7 mouse cellular contexts compared by ENCODE assay signal in genomic region chr5:136137658-136138274, GRCm38 (mm10). TPM values are rescaled to one million over a fixed set of nuclear protein-coding genes. Genes with fewer than 3 reads are reported as not detected.
DNase-seq lines count a peak whose midpoint lies in the region; ATAC-seq and TF ChIP-seq lines count a peak whose summit lies in the region.

No protein-coding gene starts in this region.

- peak; percentile 72 for TF ChIP-seq CTCF in hindbrain, postnatal 0 days (IDR thresholded peaks at IDR 0.05; ENCODE audit: low read depth)

- ATAC-seq in hindbrain, postnatal 0 days: no peak
- ATAC-seq in megakaryocyte-erythroid progenitor cell, adult 5-6 weeks (replicated peaks; ENCODE audit: low FRiP score, low TSS enrichment, poor library complexity, severe bottlenecking): 0 out of 2 replicates have a peak, but pooled peaks have one; percentile 31

- H3K4me3 ChIP-seq in hindbrain, postnatal 0 days (ENCODE audit: low read length): no peak overlapping the region

- H3K27ac ChIP-seq in hindbrain, postnatal 0 days: no peak overlapping the region

- WGBS in hindbrain, postnatal 0 days: 80% methylated on average over 13 of the region's 13 CpGs

- DNase-seq in left cerebral cortex, adult 18-20 months (ENCODE audit: low spot score in 2 of 2): peak; percentile 31 to 34
- DNase-seq in left cerebral cortex, adult 11 months (ENCODE audit: low spot score): no peak
- peak; percentile 65 for DNase-seq in MEL-GATA-1-ER (ENCODE audit: extremely low read depth, low read depth)
- DNase-seq in c-Kit-negative CD71-positive TER-119-positive erythroid progenitor cells, embryonic 14.5 days (ENCODE audit: low read depth, low spot score): peak; percentile 63
- DNase-seq in hindbrain, postnatal 0 days (ENCODE audit: low spot score): peak; percentile 66
- DNase-seq in thymus, postnatal 14 days: peak; percentile 74

- H3K9me3 ChIP-seq in hindbrain, postnatal 0 days (ENCODE audit: low read length): no peaks in the 10 kb centered on the region

- no peaks in the 10 kb centered on the region for H3K27me3 ChIP-seq in hindbrain, postnatal 0 days (ENCODE audit: insufficient read depth, low read length)

- H3K4me1 ChIP-seq in hindbrain, postnatal 0 days (ENCODE audit: insufficient read depth, low read length): peaks cover 7% of the 10 kb centered on the region

- H3K36me3 ChIP-seq in hindbrain, postnatal 0 days (ENCODE audit: insufficient read depth, low read length): peaks cover 22% of the 10 kb centered on the region

- H3K4me2 ChIP-seq in hindbrain, postnatal 0 days (ENCODE audit: low read depth, low read length): no peak overlapping the region

- H3K9ac ChIP-seq in hindbrain, postnatal 0 days (replicated peaks; ENCODE audit: low read length): no peak overlapping the region

RNA-seq across cellular contexts. Expression of gene Alkbh4, which starts 1.8 kb away (rescaled TPM):
- total RNA-seq in left cerebral cortex, adult 18-20 months (2021): 1 to 10 TPM; 9.0 to 9.5 TPM
- 17.6 and 21.9 TPM in 2 replicates for total RNA-seq in hindbrain, postnatal 0 days (2014; rRNA removed)
- polyA plus RNA-seq in hindbrain, postnatal 0 days (2015; fragmentation: Nextera tagmentation; extraction: Ambion mirVana): 15.2 and 15.4 TPM in 2 replicates
- 12.1 and 19.2 TPM in 2 replicates for total RNA-seq in megakaryocyte-erythroid progenitor cell, adult 5-6 weeks (2014; fragmentation: Nextera tagmentation)
- 8.1 and 8.5 TPM in 2 replicates for total RNA-seq in megakaryocyte-erythroid progenitor cell, adult 5-6 weeks (2017)

RNA-seq across cellular contexts. Expression of gene Lrwd1, which starts 1.9 kb away (rescaled TPM):
- total RNA-seq in left cerebral cortex, adult 18-20 months (2021): 10 to 100 TPM; 13.8 to 16.2 TPM
- 32.9 and 35.8 TPM in 2 replicates for total RNA-seq in hindbrain, postnatal 0 days (2014; rRNA removed)
- polyA plus RNA-seq in hindbrain, postnatal 0 days (2015; fragmentation: Nextera tagmentation; extraction: Ambion mirVana): 16.8 and 17.7 TPM in 2 replicates
- 64.7 and 67.4 TPM in 2 replicates for total RNA-seq in megakaryocyte-erythroid progenitor cell, adult 5-6 weeks (2014; fragmentation: Nextera tagmentation)
- 47.7 and 49.6 TPM in 2 replicates for total RNA-seq in megakaryocyte-erythroid progenitor cell, adult 5-6 weeks (2017)

RNA-seq across cellular contexts. Expression of gene Polr2j, which starts 21.3 kb away (rescaled TPM):
- total RNA-seq in left cerebral cortex, adult 18-20 months (2021): 10 to 100 TPM; 74.9 to 75.7 TPM
- 94.2 and 159 TPM in 2 replicates for total RNA-seq in hindbrain, postnatal 0 days (2014; rRNA removed)
- polyA plus RNA-seq in hindbrain, postnatal 0 days (2015; fragmentation: Nextera tagmentation; extraction: Ambion mirVana): 235 and 245 TPM in 2 replicates
- 227 and 248 TPM in 2 replicates for total RNA-seq in megakaryocyte-erythroid progenitor cell, adult 5-6 weeks (2014; fragmentation: Nextera tagmentation)
- total RNA-seq in megakaryocyte-erythroid progenitor cell, adult 5-6 weeks (2017): 163 and 177 TPM in 2 replicates

RNA-seq across cellular contexts. Expression of gene Orai2, which starts 32.7 kb away (rescaled TPM):
- total RNA-seq in left cerebral cortex, adult 18-20 months (2021): 10 to 100 TPM; 45.9 to 48.5 TPM
- 122 and 148 TPM in 2 replicates for total RNA-seq in hindbrain, postnatal 0 days (2014; rRNA removed)
- 50.6 and 56.8 TPM in 2 replicates for polyA plus RNA-seq in hindbrain, postnatal 0 days (2015; fragmentation: Nextera tagmentation; extraction: Ambion mirVana)
- total RNA-seq in megakaryocyte-erythroid progenitor cell, adult 5-6 weeks (2014; fragmentation: Nextera tagmentation): 14.5 and 20.3 TPM in 2 replicates
- 10.1 and 23.9 TPM in 2 replicates for total RNA-seq in megakaryocyte-erythroid progenitor cell, adult 5-6 weeks (2017)

RNA-seq across cellular contexts. Expression of gene Rasa4, which starts 54.0 kb away (rescaled TPM):
- total RNA-seq in left cerebral cortex, adult 18-20 months (2021): 10 to 100 TPM in 1 of 2 experiments, 1 to 10 TPM in 1; 4.8 to 10.3 TPM
- total RNA-seq in hindbrain, postnatal 0 days (2014; rRNA removed): 27.0 and 27.5 TPM in 2 replicates
- polyA plus RNA-seq in hindbrain, postnatal 0 days (2015; fragmentation: Nextera tagmentation; extraction: Ambion mirVana): 19.2 and 19.4 TPM in 2 replicates
- 3.9 and 5.2 TPM in 2 replicates for total RNA-seq in megakaryocyte-erythroid progenitor cell, adult 5-6 weeks (2014; fragmentation: Nextera tagmentation)
- total RNA-seq in megakaryocyte-erythroid progenitor cell, adult 5-6 weeks (2017): 1.7 and 2.1 TPM in 2 replicates
